Mouse (Mus musculus): Measurements from ENCODE around the gene Mfge8. TPM values are rescaled to one million over a fixed set of nuclear protein-coding genes. Genes with fewer than 3 reads are reported as not detected.

Mfge8 gene
- polyA plus RNA-seq, 1 experiment from 2014 or later = 219 TPM

- Histone ChIP-seq H3K27ac (ENCODE audit: low read depth, low read length) (0 out of 2 replicates have a peak overlapping the region, but pooled peaks have one; percentile 73), H3K4me3 (ENCODE audit: low read depth, low read length) (peak overlapping the region; percentile 65; the same call in 1 of the 2 replicates), H3K4me2 (replicated peaks; ENCODE audit: low read depth) (peak overlapping the region; percentile 83), H3K9ac (ENCODE audit: low read depth, low read length) (0 out of 2 replicates have a peak overlapping the region, but pooled peaks have one; percentile 58), H3K4me1 (replicated peaks; ENCODE audit: control insufficient read depth, insufficient read depth, low read length) (0 out of 2 replicates have a peak, but pooled peaks cover 2% of the 10 kb centered on the region), H3K27me3 (replicated peaks; ENCODE audit: control insufficient read depth, insufficient read depth, low read length) (no peaks in the 10 kb centered on the region), H3K36me3 (ENCODE audit: control insufficient read depth, insufficient read depth) (peaks cover 10% of the 10 kb centered on the region; the same call in 1 of the 2 replicates), H3K9me3 (ENCODE audit: control insufficient read depth) (no peaks in the 10 kb centered on the region)
- no peak for TF ChIP-seq CTCF (IDR thresholded peaks at IDR 0.05; ENCODE audit: low read depth)
- 31% methylated on average over 6 of the region's 6 CpGs for WGBS
- ATAC-seq = peak; percentile 54
Observed at GRCm38 (mm10) chr7:79149522-79149921, 662 bp upstream of the Mfge8 start.

- H3K27me3 ChIP-seq (replicated peaks; ENCODE audit: control insufficient read depth, insufficient read depth, low read length) = no peaks in the 10 kb centered on the region
- H3K4me1 ChIP-seq (replicated peaks; ENCODE audit: control insufficient read depth, insufficient read depth, low read length) = 0 out of 2 replicates have a peak, but pooled peaks cover 2% of the 10 kb centered on the region
- H3K36me3 ChIP-seq (ENCODE audit: control insufficient read depth, insufficient read depth) = peaks cover 23% of the 10 kb centered on the region
- WGBS = 3% methylated on average over 20 of the region's 20 CpGs
- H3K4me3 ChIP-seq (ENCODE audit: low read depth, low read length) = peak overlapping the region; percentile 65
- no peak for ATAC-seq
- H3K4me2 ChIP-seq (replicated peaks; ENCODE audit: low read depth) = peak overlapping the region; percentile 83
- H3K27ac ChIP-seq (ENCODE audit: low read depth, low read length) = peak overlapping the region; percentile 73
- no peak for TF ChIP-seq CTCF (IDR thresholded peaks at IDR 0.05; ENCODE audit: low read depth)
- H3K9me3 ChIP-seq (ENCODE audit: control insufficient read depth) = no peaks in the 10 kb centered on the region
- H3K9ac ChIP-seq (ENCODE audit: low read depth, low read length) = peak overlapping the region; percentile 58
Observed at GRCm38 (mm10) chr7:79147931-79148653, 768 bp downstream of the Mfge8 start.

- H3K4me1 ChIP-seq (replicated peaks; ENCODE audit: control insufficient read depth, insufficient read depth, low read length) = 0 out of 2 replicates have a peak, but pooled peaks cover 2% of the 10 kb centered on the region
- no peak overlapping the region; the same call in 1 of the 2 replicates for H3K27ac ChIP-seq (ENCODE audit: low read depth, low read length)
- peak overlapping the region; percentile 83 for H3K4me2 ChIP-seq (replicated peaks; ENCODE audit: low read depth)
- H3K4me3 ChIP-seq (ENCODE audit: low read depth, low read length) = no peak overlapping the region
- H3K36me3 ChIP-seq (ENCODE audit: control insufficient read depth, insufficient read depth) = peaks cover 29% of the 10 kb centered on the region
- ATAC-seq = no peak; the same call in 1 of the 2 replicates
- TF ChIP-seq CTCF (IDR thresholded peaks at IDR 0.05; ENCODE audit: low read depth) = no peak
- no peak overlapping the region for H3K9ac ChIP-seq (ENCODE audit: low read depth, low read length)
- 65% methylated on average over 12 of the region's 12 CpGs for WGBS
- H3K27me3 ChIP-seq (replicated peaks; ENCODE audit: control insufficient read depth, insufficient read depth, low read length) = no peaks in the 10 kb centered on the region
- H3K9me3 ChIP-seq (ENCODE audit: control insufficient read depth) = no peaks in the 10 kb centered on the region
Observed at GRCm38 (mm10) chr7:79147011-79147837, 1.6 kb downstream of the Mfge8 start.

GRCm38 (mm10) chr7:79140897-79141296 is 8.0 kb downstream of the Mfge8 start:
- no peak overlapping the region for H3K27ac ChIP-seq (ENCODE audit: low read depth, low read length)
- no peak for ATAC-seq
- H3K27me3 ChIP-seq (replicated peaks; ENCODE audit: control insufficient read depth, insufficient read depth, low read length) = no peaks in the 10 kb centered on the region
- H3K9me3 ChIP-seq (ENCODE audit: control insufficient read depth) = no peaks in the 10 kb centered on the region
- peaks cover 57% of the 10 kb centered on the region for H3K36me3 ChIP-seq (ENCODE audit: control insufficient read depth, insufficient read depth)
- H3K9ac ChIP-seq (ENCODE audit: low read depth, low read length) = no peak overlapping the region
- H3K4me2 ChIP-seq (replicated peaks; ENCODE audit: low read depth) = no peak overlapping the region
- 44% methylated on average over 8 of the region's 8 CpGs for WGBS
- no peaks in the 10 kb centered on the region for H3K4me1 ChIP-seq (replicated peaks; ENCODE audit: control insufficient read depth, insufficient read depth, low read length)
- TF ChIP-seq CTCF (IDR thresholded peaks at IDR 0.05; ENCODE audit: low read depth) = peak; percentile 96
- H3K4me3 ChIP-seq (ENCODE audit: low read depth, low read length) = no peak overlapping the region

- no peak overlapping the region for H3K27ac ChIP-seq (ENCODE audit: low read depth, low read length)
- peak; percentile 53 for ATAC-seq
- H3K4me1 ChIP-seq (replicated peaks; ENCODE audit: control insufficient read depth, insufficient read depth, low read length) = no peaks in the 10 kb centered on the region
- peaks cover 59% of the 10 kb centered on the region for H3K36me3 ChIP-seq (ENCODE audit: control insufficient read depth, insufficient read depth)
- H3K9ac ChIP-seq (ENCODE audit: low read depth, low read length) = no peak overlapping the region
- 54% methylated on average over 4 of the region's 4 CpGs for WGBS
- no peak overlapping the region for H3K4me3 ChIP-seq (ENCODE audit: low read depth, low read length)
- H3K27me3 ChIP-seq (replicated peaks; ENCODE audit: control insufficient read depth, insufficient read depth, low read length) = no peaks in the 10 kb centered on the region
- H3K9me3 ChIP-seq (ENCODE audit: control insufficient read depth) = no peaks in the 10 kb centered on the region
- H3K4me2 ChIP-seq (replicated peaks; ENCODE audit: low read depth) = no peak overlapping the region
- TF ChIP-seq CTCF (IDR thresholded peaks at IDR 0.05; ENCODE audit: low read depth) = no peak
Observed at GRCm38 (mm10) chr7:79139891-79140591, 8.8 kb downstream of the Mfge8 start.

Measured in intestine, postnatal 0 days (tissue).